Mouse (Mus musculus) midbrain, embryonic 11.5 days (tissue): ENCODE measurements around the gene Lyzl6. TPM values are rescaled to one million over a fixed set of nuclear protein-coding genes. Genes with fewer than 3 reads are reported as not detected.

Experiments used
- ATAC-seq: fragments of 200-750 bp; cut with Nextera tagmentation; 2 replicates; pipeline ENCODE4 v1.8.0; 2017; ENCODE audit warnings: moderate TSS enrichment, moderate library complexity; ENCODE audit not compliant: low FRiP score
- DNase-seq: peaks from one replicate; pipeline ENCODE4 v3.0.0; 2015; ENCODE audit warnings: low spot score; ENCODE audit errors: missing footprints
- H3K27ac ChIP-seq: fragments of 300-500 bp; sonication (generic); 2 replicates; pipeline ENCODE4 v1.5.1; 2014; ENCODE audit warnings: low read depth, low read length
- H3K27me3 ChIP-seq: fragments of 300-500 bp; sonication (generic); 2 replicates; pipeline ENCODE4 v1.6.1; 2014; ENCODE audit warnings: mild to moderate bottlenecking, low read length, moderate library complexity, mixed read lengths; ENCODE audit not compliant: control insufficient read depth, insufficient read depth
- H3K36me3 ChIP-seq: fragments of 300-500 bp; sonication (generic); 2 replicates; pipeline ENCODE4 v1.6.1; 2014; ENCODE audit warnings: mild to moderate bottlenecking, low read length, moderate library complexity, mixed read lengths; ENCODE audit not compliant: control insufficient read depth, insufficient read depth
- H3K4me1 ChIP-seq: fragments of 300-500 bp; sonication (generic); 2 replicates; pipeline ENCODE4 v1.6.1; 2014; ENCODE audit warnings: low read length; ENCODE audit not compliant: control insufficient read depth, insufficient read depth
- H3K4me2 ChIP-seq: fragments of 300-500 bp; sonication (generic); 2 replicates; pipeline ENCODE4 v1.6.1; 2014; ENCODE audit warnings: mild to moderate bottlenecking, moderate library complexity
- H3K4me3 ChIP-seq: fragments of 300-500 bp; sonication (generic); 2 replicates; pipeline ENCODE4 v1.5.1; 2014; ENCODE audit warnings: low read depth, low read length
- H3K9ac ChIP-seq: fragments of 300-500 bp; sonication (generic); 2 replicates; pipeline ENCODE4 v1.6.1; 2014; ENCODE audit warnings: low read length
- H3K9me3 ChIP-seq: fragments of 300-500 bp; sonication (generic); 2 replicates; pipeline ENCODE4 v1.6.1; 2016; ENCODE audit warnings: low read length; ENCODE audit not compliant: control insufficient read depth
- WGBS: fragments of 180-500 bp; shearing (Covaris S2); extraction: QIAGEN DNeasy Blood & Tissue Kit; methylation state at CpG from one replicate; pipeline ENCODE4 v1.1.7; 2014; 5-methylcytosine and 5-hydroxymethylcytosine counted together
- polyA plus RNA-seq: library from polyadenylated mRNA; unstranded; fragments of >200 nt; fragmentation: Nextera tagmentation; extraction: Ambion mirVana; gene quantifications from 2 replicates; pipeline ENCODE4 v1.2.1, GENCODE M21; 2014

The Lyzl6 gene
- polyA plus RNA-seq, 1 experiment from 2014 or later = not detected

GRCm38 (mm10) chr11:103648656-103649055, 10.0 kb upstream of the Lyzl6 start:
- H3K9ac ChIP-seq = no peak overlapping the region
- 25% methylated on average over 7 of the region's 7 CpGs for WGBS
- no peak overlapping the region for H3K4me3 ChIP-seq
- DNase-seq (peak; percentile 67), ATAC-seq (no peak)
- H3K27me3 ChIP-seq = peaks cover 44% of the 10 kb centered on the region
- no peak overlapping the region for H3K27ac ChIP-seq
- H3K36me3 ChIP-seq = no peaks in the 10 kb centered on the region
- no peak overlapping the region for H3K4me2 ChIP-seq
- H3K9me3 ChIP-seq = no peaks in the 10 kb centered on the region
- peaks cover 5% of the 10 kb centered on the region for H3K4me1 ChIP-seq

GRCm38 (mm10) chr11:103647921-103648620, 9.4 kb upstream of the Lyzl6 start:
- no peak overlapping the region for H3K4me3 ChIP-seq
- no peak for ATAC-seq
- peaks cover 44% of the 10 kb centered on the region for H3K27me3 ChIP-seq
- no peaks in the 10 kb centered on the region for H3K9me3 ChIP-seq
- 8% methylated on average over 11 of the region's 11 CpGs for WGBS
- DNase-seq = peak; percentile 81
- no peak overlapping the region for H3K9ac ChIP-seq
- no peak overlapping the region for H3K4me2 ChIP-seq
- no peak overlapping the region for H3K27ac ChIP-seq
- H3K36me3 ChIP-seq = no peaks in the 10 kb centered on the region
- H3K4me1 ChIP-seq = peaks cover 5% of the 10 kb centered on the region

GRCm38 (mm10) chr11:103646301-103646700, 7.6 kb upstream of the Lyzl6 start:
- H3K4me3 ChIP-seq = no peak overlapping the region
- H3K27ac ChIP-seq = no peak overlapping the region
- 82% methylated on average over 6 of the region's 6 CpGs for WGBS
- ATAC-seq = no peak
- H3K4me2 ChIP-seq = no peak overlapping the region
- no peak overlapping the region for H3K9ac ChIP-seq
- H3K4me1 ChIP-seq = peaks cover 5% of the 10 kb centered on the region
- peak; percentile 35 for DNase-seq
- no peaks in the 10 kb centered on the region for H3K9me3 ChIP-seq
- no peaks in the 10 kb centered on the region for H3K36me3 ChIP-seq
- H3K27me3 ChIP-seq = peaks cover 38% of the 10 kb centered on the region

- H3K36me3 ChIP-seq = no peaks in the 10 kb centered on the region
- no peak overlapping the region for H3K9ac ChIP-seq
- H3K4me3 ChIP-seq = no peak overlapping the region
- H3K9me3 ChIP-seq = no peaks in the 10 kb centered on the region
- peaks cover 5% of the 10 kb centered on the region for H3K4me1 ChIP-seq
- H3K27ac ChIP-seq = no peak overlapping the region
- ATAC-seq (no peak), DNase-seq (peak; percentile 28)
- WGBS = 86% methylated on average over 8 of the region's 8 CpGs
- H3K4me2 ChIP-seq = no peak overlapping the region
- H3K27me3 ChIP-seq = peaks cover 33% of the 10 kb centered on the region
Measured at GRCm38 (mm10) chr11:103645731-103646130, 7.0 kb upstream of the Lyzl6 start.

GRCm38 (mm10) chr11:103643211-103643610, 4.5 kb upstream of the Lyzl6 start:
- no peak overlapping the region for H3K27ac ChIP-seq
- peaks cover 7% of the 10 kb centered on the region; the same call in 1 of the 2 replicates for H3K27me3 ChIP-seq
- H3K4me2 ChIP-seq = no peak overlapping the region
- ATAC-seq = no peak
- no peak overlapping the region for H3K9ac ChIP-seq
- 83% methylated on average over 9 of the region's 9 CpGs for WGBS
- no peaks in the 10 kb centered on the region for H3K9me3 ChIP-seq
- H3K4me1 ChIP-seq = no peaks in the 10 kb centered on the region
- DNase-seq = peak; percentile 69
- no peaks in the 10 kb centered on the region for H3K36me3 ChIP-seq
- H3K4me3 ChIP-seq = no peak overlapping the region

- 5% methylated on average over 10 of the region's 10 CpGs for WGBS
- no peaks in the 10 kb centered on the region for H3K9me3 ChIP-seq
- H3K4me3 ChIP-seq = no peak overlapping the region
- H3K27me3 ChIP-seq = no peaks in the 10 kb centered on the region; the same call in 1 of the 2 replicates
- H3K4me1 ChIP-seq = no peaks in the 10 kb centered on the region
- ATAC-seq (no peak), DNase-seq (peak; percentile 93)
- H3K27ac ChIP-seq = no peak overlapping the region
- H3K36me3 ChIP-seq = no peaks in the 10 kb centered on the region
- no peak overlapping the region for H3K9ac ChIP-seq
- peak overlapping the region; percentile 27; the same call in 1 of the 2 replicates for H3K4me2 ChIP-seq
Measured at GRCm38 (mm10) chr11:103639407-103639946, 787 bp upstream of the Lyzl6 start.

- H3K9ac ChIP-seq = no peak overlapping the region
- no peak for ATAC-seq
- no peaks in the 10 kb centered on the region for H3K9me3 ChIP-seq
- 82% methylated on average over 6 of the region's 6 CpGs for WGBS
- no peaks in the 10 kb centered on the region for H3K4me1 ChIP-seq
- no peak overlapping the region for H3K4me3 ChIP-seq
- H3K36me3 ChIP-seq = no peaks in the 10 kb centered on the region
- no peak overlapping the region for H3K27ac ChIP-seq
- no peak overlapping the region for H3K4me2 ChIP-seq
- H3K27me3 ChIP-seq = no peaks in the 10 kb centered on the region; the same call in 1 of the 2 replicates
- no peak for DNase-seq
Measured at GRCm38 (mm10) chr11:103636261-103636660, 2.4 kb downstream of the Lyzl6 start.

- Histone ChIP-seq H3K27ac (no peak overlapping the region), H3K4me3 (no peak overlapping the region), H3K36me3 (no peaks in the 10 kb centered on the region), H3K9ac (no peak overlapping the region), H3K4me1 (no peaks in the 10 kb centered on the region), H3K9me3 (no peaks in the 10 kb centered on the region), H3K27me3 (no peaks in the 10 kb centered on the region; the same call in 1 of the 2 replicates), H3K4me2 (no peak overlapping the region)
- ATAC-seq (no peak), DNase-seq (peak; percentile 61)
- WGBS = 86% methylated on average over 3 of the region's 3 CpGs
Measured at GRCm38 (mm10) chr11:103635481-103635880, 3.2 kb downstream of the Lyzl6 start.

- 86% methylated on average over 7 of the region's 7 CpGs for WGBS
Measured at GRCm38 (mm10) chr11:103634806-103635205, 3.9 kb downstream of the Lyzl6 start.

More at GRCm38 (mm10) chr11:103634806-103635205, 3.9 kb downstream of the Lyzl6 start:
- Histone ChIP-seq H3K27ac (no peak overlapping the region), H3K4me1 (no peaks in the 10 kb centered on the region), H3K9ac (no peak overlapping the region), H3K27me3 (no peaks in the 10 kb centered on the region; the same call in 1 of the 2 replicates), H3K4me2 (no peak overlapping the region), H3K36me3 (no peaks in the 10 kb centered on the region), H3K9me3 (no peaks in the 10 kb centered on the region), H3K4me3 (no peak overlapping the region)
- peak; percentile 33 for DNase-seq
- ATAC-seq = no peak
